10 mouse cellular contexts compared by ENCODE assay signal in the genomic region with DNA sequence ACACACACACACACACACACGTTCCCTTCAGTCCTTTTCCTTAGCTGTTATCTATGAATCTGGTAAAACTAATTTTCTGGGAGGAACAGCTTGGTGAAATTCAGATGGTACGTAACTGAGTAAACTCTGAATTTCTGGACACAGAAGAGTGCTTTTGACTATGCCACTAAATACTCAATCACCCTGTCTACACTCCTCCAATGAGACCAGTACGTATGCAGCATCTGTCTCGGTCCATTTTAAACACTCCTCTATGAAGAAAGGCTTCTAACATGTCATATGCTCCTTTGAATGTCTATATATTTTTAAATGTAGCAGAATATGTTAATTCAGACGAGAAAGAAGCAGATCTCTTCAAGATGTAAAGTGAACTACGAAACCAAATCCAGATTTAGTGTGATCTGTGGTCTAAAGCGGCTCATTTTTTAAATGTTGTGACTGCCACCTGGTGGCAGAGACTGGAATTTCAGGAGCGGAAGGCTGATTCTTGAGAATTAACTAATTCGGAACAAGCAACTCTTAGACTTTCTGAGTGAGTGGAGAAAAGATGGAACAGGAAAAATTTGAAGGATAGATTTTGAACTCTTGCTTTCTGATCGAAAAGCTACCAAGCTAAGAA. TPM values are rescaled to one million over a fixed set of nuclear protein-coding genes. Genes with fewer than 3 reads are reported as not detected.
DNase-seq lines count a peak whose midpoint lies in the region; ATAC-seq and TF ChIP-seq lines count a peak whose summit lies in the region.
"Had no signal": no experiment of that assay in that cellular context is flagged by ENCODE, and none has a peak within 500 bp of the region (broad histone marks: within the 10 kb centered on the region; RNA-seq: fewer than 3 reads in every experiment).

No protein-coding gene starts in this region.

- H3K36me3 ChIP-seq in heart, postnatal 0 days (replicated peaks; ENCODE audit: control insufficient read depth, insufficient read depth, low read length): no peaks in the 10 kb centered on the region
- H3K36me3 ChIP-seq: limb, embryonic 12.5 days; stomach, embryonic 15.5 days had no signal

- no peak for TF ChIP-seq EP300 in heart, postnatal 0 days (IDR thresholded peaks at IDR 0.05; ENCODE audit: low read depth)

- intact Hi-C loops in heart, postnatal 25 days (cut with DNase I): loop anchor here (1.0 to 10.0 kb wide), 4 partner anchors 30 to 625 kb away; partner anchors contain the start of gene Gpx8

- H3K9ac ChIP-seq in heart, postnatal 0 days (replicated peaks; ENCODE audit: low read depth, low read length): no peak overlapping the region
- H3K9ac ChIP-seq: limb, embryonic 12.5 days; stomach, embryonic 15.5 days had no signal

- TF ChIP-seq CTCF in heart, postnatal 0 days (IDR thresholded peaks at IDR 0.05; ENCODE audit: low read depth): peak; percentile 78
- peak; percentile 96 for TF ChIP-seq CTCF in layer of hippocampus, adult 2 months (conservative IDR thresholded peaks at IDR 0.05)

- no peak for ATAC-seq in heart, postnatal 0 days (ENCODE audit: insufficient read depth, low read depth)

- H3K27me3 ChIP-seq in heart, postnatal 0 days (ENCODE audit: control insufficient read depth, insufficient read depth, low read length): no peaks in the 10 kb centered on the region
- H3K27me3 ChIP-seq: limb, embryonic 12.5 days; stomach, embryonic 15.5 days had no signal

- peak; percentile 51 for DNase-seq in heart, postnatal 0 days (ENCODE audit: low spot score)
- DNase-seq in heart, postnatal 25 days (ENCODE audit: low spot score): no peak
- DNase-seq in NIH3T3 (ENCODE audit: low read depth): peak; percentile 78
- DNase-seq in cerebellum, postnatal 10 days: peak; percentile 76 to 84
- DNase-seq in frontal cortex, postnatal 36 days (ENCODE audit: low spot score in 2 of 2): peak; percentile 68 to 88
- peak; percentile 31 to 73 for DNase-seq in layer of hippocampus, adult 2 months (ENCODE audit: low spot score in 2 of 2)
- DNase-seq in lung, postnatal 14 days: peak; percentile 75
- DNase-seq in right cerebral cortex, postnatal 4 days: peak; percentile 83

- H3K4me2 ChIP-seq in heart, postnatal 0 days (ENCODE audit: low read depth, low read length): no peak overlapping the region
- H3K4me2 ChIP-seq: limb, embryonic 12.5 days; stomach, embryonic 15.5 days had no signal

- H3K9me3 ChIP-seq in heart, postnatal 0 days (replicated peaks; ENCODE audit: control insufficient read depth, low read length): no peaks in the 10 kb centered on the region
- H3K9me3 ChIP-seq: limb, embryonic 12.5 days; stomach, embryonic 15.5 days had no signal

- no peak overlapping the region for H3K27ac ChIP-seq in heart, postnatal 0 days (ENCODE audit: low read depth)
- no peak overlapping the region for H3K27ac ChIP-seq in layer of hippocampus, adult 2 months
- H3K27ac ChIP-seq: limb, embryonic 12.5 days; stomach, embryonic 15.5 days had no signal

- no peak overlapping the region for H3K4me3 ChIP-seq in heart, postnatal 0 days (ENCODE audit: low read depth, low read length)
- H3K4me3 ChIP-seq in layer of hippocampus, adult 2 months: no peak overlapping the region
- H3K4me3 ChIP-seq: limb, embryonic 12.5 days; stomach, embryonic 15.5 days had no signal

- H3K4me1 ChIP-seq in heart, postnatal 0 days (ENCODE audit: control insufficient read depth, insufficient read depth): no peaks in the 10 kb centered on the region
- H3K4me1 ChIP-seq: limb, embryonic 12.5 days; stomach, embryonic 15.5 days had no signal

- WGBS in heart, postnatal 0 days: 35% methylated on average over 10 of the region's 10 CpGs

RNA-seq across cellular contexts. Expression of gene Hspb3, which starts 6.1 kb away (rescaled TPM):
- 38.7 and 43.7 TPM in 2 replicates for total RNA-seq in heart, postnatal 0 days (2014; rRNA removed; ENCODE audit: low replicate concordance)
- polyA plus RNA-seq in heart, postnatal 0 days (2015; fragmentation: Nextera tagmentation; extraction: Ambion mirVana): 50.5 and 54.6 TPM in 2 replicates
- total RNA-seq in heart, postnatal 25 days (2021): 10 to 100 TPM; 18.4 to 22.7 TPM
- total RNA-seq in layer of hippocampus, adult 2 months (2021): 1 to 10 TPM in 1 of 2 experiments, under 1 TPM in 1; 0.64 to 1.5 TPM

RNA-seq across cellular contexts. Expression of gene Snx18, which starts 51.2 kb away (rescaled TPM):
- total RNA-seq in heart, postnatal 0 days (2014; rRNA removed; ENCODE audit: low replicate concordance): 32.4 and 50.9 TPM in 2 replicates
- polyA plus RNA-seq in heart, postnatal 0 days (2015; fragmentation: Nextera tagmentation; extraction: Ambion mirVana): 9.2 and 9.8 TPM in 2 replicates
- 10 to 100 TPM; 22.6 to 23.6 TPM for total RNA-seq in heart, postnatal 25 days (2021)
- 10 to 100 TPM; 20.1 to 20.6 TPM for total RNA-seq in layer of hippocampus, adult 2 months (2021)

Comparison
In these comparisons a context has a peak if more than half of its experiments do, and no peak if none do; other contexts are left out.
1. RNA of gene Hspb3, which starts 6.1 kb away (total RNA-seq): 38.7 to 43.7 TPM in heart, postnatal 0 days and 18.4 to 22.7 TPM in heart, postnatal 25 days; 0.64 to 1.5 TPM in layer of hippocampus, adult 2 months; every median in the first group is over 4 times any median in the second.